Mouse (Mus musculus): ENCODE data around the gene Tspan1. TPM values are rescaled to one million over a fixed set of nuclear protein-coding genes. Genes with fewer than 3 reads are reported as not detected.

Tspan1 gene
- polyA plus RNA-seq, 1 experiment from 2014 or later, result not detected

DNA sequence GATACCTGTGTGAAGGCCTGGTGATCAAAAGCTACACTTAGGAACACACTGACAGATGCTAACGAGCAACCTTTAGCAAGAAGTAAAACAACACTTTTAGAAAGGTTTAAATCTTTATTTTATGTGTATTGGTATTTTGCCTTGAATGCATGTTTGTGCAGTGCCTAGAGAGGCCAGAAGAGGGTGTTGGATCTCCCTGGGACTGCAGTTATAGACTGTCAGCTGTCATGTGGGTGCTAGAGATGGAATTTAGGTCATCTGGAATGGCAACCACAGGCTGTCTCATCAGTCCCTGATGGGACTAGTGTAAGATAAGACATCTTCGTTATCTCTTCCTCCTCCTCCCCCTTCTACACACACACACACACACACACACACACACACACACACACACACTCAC is 31.0 kb upstream of the Tspan1 start:
- DNase-seq, result no peak
- H3K4me3 ChIP-seq (ENCODE audit: low read depth, low read length), result no peak overlapping the region
- H3K4me1 ChIP-seq (ENCODE audit: insufficient read depth), result no peaks in the 10 kb centered on the region
- no peaks in the 10 kb centered on the region for H3K36me3 ChIP-seq (replicated peaks; ENCODE audit: insufficient read depth, low read length)
- TF ChIP-seq CTCF (IDR thresholded peaks at IDR 0.05; ENCODE audit: low read depth), result peak; percentile 52
- TF ChIP-seq EP300 (IDR thresholded peaks at IDR 0.05; ENCODE audit: low read depth), result no peak
- no peaks in the 10 kb centered on the region for H3K27me3 ChIP-seq (ENCODE audit: insufficient read depth, low read length)
- H3K9me3 ChIP-seq (ENCODE audit: low read length), result no peaks in the 10 kb centered on the region
- no peak for ATAC-seq
- WGBS (ENCODE audit: insufficient replicate concordance), result 55% methylated on average over 2 of the region's 2 CpGs
- H3K4me2 ChIP-seq (ENCODE audit: low read depth, low read length), result no peak overlapping the region
- no peak overlapping the region for H3K9ac ChIP-seq (replicated peaks)
- no peak overlapping the region for H3K27ac ChIP-seq (ENCODE audit: low read depth)

DNA sequence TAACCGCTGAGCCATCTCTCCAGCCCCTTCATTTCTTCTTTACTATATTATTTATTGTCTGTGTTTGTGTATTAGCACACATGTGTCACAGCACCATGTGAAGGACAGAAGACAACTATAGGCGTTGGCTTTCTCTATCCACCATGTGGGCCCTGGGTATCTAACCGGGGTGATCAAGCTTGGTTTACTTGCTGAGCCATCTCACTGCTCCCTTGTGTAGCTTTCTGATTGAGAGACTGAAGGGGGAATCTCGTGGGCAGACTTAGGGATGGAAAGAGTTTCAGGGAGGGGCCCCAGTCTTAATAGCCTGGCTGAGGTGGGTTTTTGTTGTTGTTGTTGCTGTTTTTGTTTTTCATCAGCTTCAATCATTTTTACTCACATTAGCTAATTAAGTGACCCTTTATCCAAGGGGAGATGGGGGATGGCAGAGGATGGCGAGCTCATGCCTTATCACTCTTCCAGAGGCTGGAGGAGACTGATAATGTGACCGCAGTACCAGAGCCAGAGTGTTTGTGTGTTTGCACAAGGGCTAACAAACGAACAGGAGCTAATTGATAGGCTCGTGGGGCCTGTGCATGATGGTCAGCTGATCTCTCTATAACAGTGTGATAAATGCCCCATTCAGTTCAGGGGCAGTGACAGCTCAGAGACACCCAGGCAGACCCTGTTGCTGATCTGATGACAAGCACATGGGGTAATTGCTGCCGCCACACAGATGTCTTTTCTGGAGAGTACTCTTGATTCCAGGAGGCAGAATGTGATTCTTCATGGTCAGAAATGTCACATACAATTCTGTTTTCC is 26.4 kb upstream of the Tspan1 start:
- Histone ChIP-seq H3K9me3 (ENCODE audit: low read length) (no peaks in the 10 kb centered on the region), H3K4me2 (ENCODE audit: low read depth, low read length) (peak overlapping the region; percentile 33; the same call in 1 of the 2 replicates), H3K4me1 (ENCODE audit: insufficient read depth) (peaks cover 4% of the 10 kb centered on the region; the same call in 1 of the 2 replicates), H3K27ac (ENCODE audit: low read depth) (peak overlapping the region; percentile 60), H3K27me3 (ENCODE audit: insufficient read depth, low read length) (no peaks in the 10 kb centered on the region), H3K9ac (replicated peaks) (no peak overlapping the region), H3K4me3 (ENCODE audit: low read depth, low read length) (no peak overlapping the region), H3K36me3 (replicated peaks; ENCODE audit: insufficient read depth, low read length) (no peaks in the 10 kb centered on the region)
- DNase-seq, result peak; percentile 34
- TF ChIP-seq EP300 (IDR thresholded peaks at IDR 0.05; ENCODE audit: low read depth) (peak; percentile 93), CTCF (IDR thresholded peaks at IDR 0.05; ENCODE audit: low read depth) (no peak)
- 39% methylated on average over 9 of the region's 9 CpGs for WGBS (ENCODE audit: insufficient replicate concordance)
- peak; percentile 96 for ATAC-seq

DNA sequence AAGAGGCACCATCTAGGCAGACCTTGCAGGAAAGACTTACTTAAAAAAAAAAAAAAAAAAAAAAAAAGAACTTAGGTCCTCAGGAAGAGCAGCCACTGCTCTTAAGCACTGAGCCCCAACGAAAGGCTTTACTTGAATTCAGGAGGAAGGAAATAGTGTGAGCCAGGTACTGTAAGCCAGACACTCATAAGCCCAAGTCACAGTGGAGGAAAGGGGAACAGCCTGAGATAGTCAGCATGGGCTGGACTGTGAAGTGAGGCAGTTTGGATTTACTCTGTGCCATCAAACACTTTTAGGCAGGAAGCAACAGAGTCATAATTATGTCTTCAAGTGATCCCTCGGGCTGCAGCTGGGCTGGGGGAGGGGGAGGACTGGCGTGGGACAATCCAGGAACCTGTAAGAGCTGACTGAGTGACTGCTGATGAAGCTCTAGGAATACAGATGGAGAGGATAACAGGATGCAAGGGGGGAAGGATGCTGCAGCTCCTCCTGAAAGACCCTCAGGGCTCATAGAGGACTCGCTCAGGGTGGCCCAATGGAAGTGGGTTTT is 25.0 kb upstream of the Tspan1 start:
- Histone ChIP-seq H3K27me3 (ENCODE audit: insufficient read depth, low read length) (no peaks in the 10 kb centered on the region), H3K27ac (ENCODE audit: low read depth) (no peak overlapping the region), H3K4me3 (ENCODE audit: low read depth, low read length) (no peak overlapping the region), H3K4me2 (ENCODE audit: low read depth, low read length) (no peak overlapping the region), H3K4me1 (ENCODE audit: insufficient read depth) (peaks cover 4% of the 10 kb centered on the region; the same call in 1 of the 2 replicates), H3K9ac (replicated peaks) (no peak overlapping the region), H3K36me3 (replicated peaks; ENCODE audit: insufficient read depth, low read length) (no peaks in the 10 kb centered on the region), H3K9me3 (ENCODE audit: low read length) (no peaks in the 10 kb centered on the region)
- no peak for DNase-seq
- no peak for TF ChIP-seq EP300 (IDR thresholded peaks at IDR 0.05; ENCODE audit: low read depth)
- TF ChIP-seq CTCF (IDR thresholded peaks at IDR 0.05; ENCODE audit: low read depth), result no peak
- 43% methylated on average over 4 of the region's 4 CpGs for WGBS (ENCODE audit: insufficient replicate concordance)
- ATAC-seq, result no peak

DNA sequence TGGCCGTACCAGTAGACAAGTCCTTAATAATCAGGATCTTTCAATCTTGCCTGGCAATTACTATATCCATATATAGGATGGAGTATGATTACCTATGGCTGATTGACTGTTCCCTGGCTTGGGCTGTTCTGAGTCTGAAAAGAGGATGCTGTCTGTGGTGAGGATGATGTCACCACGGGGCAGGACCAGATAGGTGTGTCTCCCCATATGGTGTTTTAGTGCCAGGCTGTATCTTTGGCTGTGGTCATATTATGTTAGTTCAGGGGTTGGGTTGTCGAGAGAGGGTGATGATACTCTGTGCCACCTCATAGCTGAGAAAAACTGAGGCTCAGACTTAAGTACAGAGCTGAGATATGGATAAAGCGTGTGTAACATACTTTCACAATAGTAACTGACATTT is 17.7 kb upstream of the Tspan1 start:
- H3K4me1 ChIP-seq (ENCODE audit: insufficient read depth), result no peaks in the 10 kb centered on the region
- no peak for ATAC-seq
- no peaks in the 10 kb centered on the region for H3K9me3 ChIP-seq (ENCODE audit: low read length)
- no peak overlapping the region for H3K27ac ChIP-seq (ENCODE audit: low read depth)
- H3K4me2 ChIP-seq (ENCODE audit: low read depth, low read length), result no peak overlapping the region
- peaks cover 4% of the 10 kb centered on the region; the same call in 1 of the 2 replicates for H3K27me3 ChIP-seq (ENCODE audit: insufficient read depth, low read length)
- 69% methylated on average over 4 of the region's 4 CpGs for WGBS (ENCODE audit: insufficient replicate concordance)
- H3K36me3 ChIP-seq (replicated peaks; ENCODE audit: insufficient read depth, low read length), result no peaks in the 10 kb centered on the region
- DNase-seq, result no peak
- no peak overlapping the region for H3K9ac ChIP-seq (replicated peaks)
- H3K4me3 ChIP-seq (ENCODE audit: low read depth, low read length), result no peak overlapping the region
- TF ChIP-seq EP300 (IDR thresholded peaks at IDR 0.05; ENCODE audit: low read depth), result no peak
- no peak for TF ChIP-seq CTCF (IDR thresholded peaks at IDR 0.05; ENCODE audit: low read depth)

DNA sequence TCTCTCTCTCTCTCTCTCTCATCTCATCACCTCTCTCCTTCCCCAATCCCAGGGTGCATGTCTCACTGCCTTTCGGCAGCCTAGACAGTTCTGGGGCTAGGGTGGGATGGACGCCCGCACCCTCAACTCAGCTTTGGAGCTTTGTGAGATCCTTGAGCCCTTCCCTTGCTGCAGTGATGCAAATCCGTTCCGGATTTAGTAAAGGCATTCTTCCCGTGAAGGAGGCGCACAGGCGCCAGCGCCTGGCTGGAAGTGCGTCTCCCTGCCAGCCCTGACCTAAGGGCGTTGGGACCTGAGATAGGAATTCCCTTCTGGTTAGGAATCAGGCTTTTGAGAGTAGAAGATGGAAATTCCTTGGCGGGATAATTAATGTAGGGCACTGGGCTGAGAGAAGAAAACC is 15.3 kb upstream of the Tspan1 start:
- Histone ChIP-seq H3K36me3 (replicated peaks; ENCODE audit: insufficient read depth, low read length) (no peaks in the 10 kb centered on the region), H3K9ac (replicated peaks) (no peak overlapping the region), H3K4me2 (ENCODE audit: low read depth, low read length) (no peak overlapping the region), H3K9me3 (ENCODE audit: low read length) (no peaks in the 10 kb centered on the region), H3K4me3 (ENCODE audit: low read depth, low read length) (no peak overlapping the region), H3K27me3 (ENCODE audit: insufficient read depth, low read length) (peaks cover 4% of the 10 kb centered on the region; the same call in 1 of the 2 replicates), H3K27ac (ENCODE audit: low read depth) (no peak overlapping the region), H3K4me1 (ENCODE audit: insufficient read depth) (no peaks in the 10 kb centered on the region)
- WGBS (ENCODE audit: insufficient replicate concordance), result 25% methylated on average over 12 of the region's 12 CpGs
- ATAC-seq (no peak), DNase-seq (no peak)
- no peak for TF ChIP-seq CTCF (IDR thresholded peaks at IDR 0.05; ENCODE audit: low read depth)
- TF ChIP-seq EP300 (IDR thresholded peaks at IDR 0.05; ENCODE audit: low read depth), result no peak

DNA sequence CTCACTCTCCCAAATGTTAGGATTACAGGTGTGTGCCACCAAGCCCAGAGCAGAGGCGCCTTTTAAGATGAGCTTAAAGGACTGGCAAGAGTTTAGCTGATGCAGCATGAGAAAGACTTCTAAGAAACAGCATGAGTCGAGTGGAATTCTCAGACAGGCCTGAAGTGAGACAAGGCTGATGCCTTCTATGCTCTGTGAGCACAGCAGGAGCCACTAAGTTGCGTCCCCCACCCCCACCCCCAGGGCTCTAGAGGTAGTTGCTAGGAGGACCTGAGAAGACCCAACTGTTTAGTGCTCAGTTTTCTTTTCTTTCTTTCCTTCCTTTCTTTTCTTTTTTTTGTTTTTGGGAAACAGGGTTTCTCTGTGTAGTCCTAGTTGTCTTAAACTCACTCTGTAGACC is 14.7 kb upstream of the Tspan1 start:
- Histone ChIP-seq H3K4me3 (ENCODE audit: low read depth, low read length) (no peak overlapping the region), H3K4me2 (ENCODE audit: low read depth, low read length) (no peak overlapping the region), H3K27me3 (ENCODE audit: insufficient read depth, low read length) (peaks cover 4% of the 10 kb centered on the region; the same call in 1 of the 2 replicates), H3K9me3 (ENCODE audit: low read length) (no peaks in the 10 kb centered on the region), H3K27ac (ENCODE audit: low read depth) (no peak overlapping the region), H3K36me3 (replicated peaks; ENCODE audit: insufficient read depth, low read length) (no peaks in the 10 kb centered on the region), H3K9ac (replicated peaks) (no peak overlapping the region), H3K4me1 (ENCODE audit: insufficient read depth) (peaks cover 4% of the 10 kb centered on the region)
- TF ChIP-seq EP300 (IDR thresholded peaks at IDR 0.05; ENCODE audit: low read depth) (no peak), CTCF (IDR thresholded peaks at IDR 0.05; ENCODE audit: low read depth) (no peak)
- no peak for ATAC-seq
- DNase-seq, result no peak
- 58% methylated on average over 3 of the region's 3 CpGs for WGBS (ENCODE audit: insufficient replicate concordance)

Data from liver, postnatal 0 days (tissue).